Mouse (Mus musculus): Measurements from ENCODE around the gene Ano7.

DNA sequence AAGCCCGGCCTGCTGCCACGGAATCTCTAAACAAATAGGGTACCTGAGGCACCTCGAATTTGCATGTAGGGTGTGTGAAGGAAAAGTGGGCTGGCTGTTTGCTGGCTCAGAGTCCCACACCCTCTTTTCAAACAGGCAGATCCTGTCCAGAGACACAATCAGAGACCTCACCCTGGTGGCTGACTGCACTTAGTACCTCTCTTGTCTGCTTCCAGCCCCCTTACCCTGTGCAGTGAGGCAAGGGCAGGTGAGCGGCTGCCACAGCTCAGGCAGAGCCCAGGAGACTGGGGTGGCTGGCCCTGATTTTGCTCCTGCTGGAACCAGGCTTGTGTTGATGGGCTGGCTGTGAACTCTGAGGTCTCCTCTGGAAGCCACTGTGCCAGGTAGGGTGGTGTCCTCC, at the start of gene Ano7:
- TF ChIP-seq E2F4 (IDR thresholded peaks at IDR 0.05; ENCODE audit: insufficient read depth) (no peak), MYOD1 (IDR thresholded peaks at IDR 0.05; ENCODE audit: control insufficient read depth in 1 of 3, insufficient read length in 2 of 3, low read depth in 2 of 3) (no peak), POLR2AphosphoS2 (IDR thresholded peaks at IDR 0.05; ENCODE audit: insufficient read length, low read depth) (no peak), MYOG (IDR thresholded peaks at IDR 0.05; ENCODE audit: control insufficient read depth in 1 of 3, insufficient read depth in 1 of 3, insufficient read length in 2 of 3, low read depth in 2 of 3) (no peak), POLR2A (IDR thresholded peaks at IDR 0.05; ENCODE audit: insufficient read length, low read depth) (no peak), TCF12 (IDR thresholded peaks at IDR 0.05; ENCODE audit: insufficient read depth, poor library complexity, severe bottlenecking) (no peak), MAX (IDR thresholded peaks at IDR 0.05; ENCODE audit: low read depth) (no peak), USF1 (IDR thresholded peaks at IDR 0.05; ENCODE audit: low read depth) (no peak), SRF (IDR thresholded peaks at IDR 0.05; ENCODE audit: control insufficient read depth, insufficient read length, low read depth) (no peak), TCF3 (IDR thresholded peaks at IDR 0.05; ENCODE audit: insufficient read length, low read depth) (no peak), CEBPB (IDR thresholded peaks at IDR 0.05; ENCODE audit: insufficient read depth, poor library complexity, severe bottlenecking) (no peak)
